Mouse (Mus musculus) 3T3-L1 (cell line): ENCODE data around the gene Acpp.
"Not testable (repeated sequence)": the region's sequence is repeated elsewhere in the genome, so short reads cannot be mapped to it uniquely, and the experiment has no call there.

Experiments
- DNase-seq: peaks from one replicate; pipeline ENCODE4 v3.0.0-alpha.2; 2015; ENCODE audit warnings: low read depth, low spot score

Gene Acpp

GRCm38 (mm10) chr9:104337183-104337931 lies at the start of gene Acpp:
Gene Acpp, minus strand, starts transcription at chr9:104337748.
- no peak for DNase-seq

GRCm38 (mm10) chr9:104382571-104383170 lies 45.1 kb upstream of the Acpp start:
- DNase-seq = no peak

- peak; percentile 74 for DNase-seq
Measured at GRCm38 (mm10) chr9:104379532-104380162, 42.1 kb upstream of the Acpp start.

- DNase-seq = peak; percentile 89
Measured at GRCm38 (mm10) chr9:104375573-104375972, 38.0 kb upstream of the Acpp start.

GRCm38 (mm10) chr9:104373253-104373652 lies 35.7 kb upstream of the Acpp start:
- peak; percentile 73 for DNase-seq

- peak; percentile 8 for DNase-seq
Measured at GRCm38 (mm10) chr9:104366983-104367382, 29.4 kb upstream of the Acpp start.

GRCm38 (mm10) chr9:104361951-104362350 lies 24.4 kb upstream of the Acpp start:
- not testable (repeated sequence) for DNase-seq

GRCm38 (mm10) chr9:104361073-104361891 lies 23.7 kb upstream of the Acpp start:
- no peak for DNase-seq

- DNase-seq = no peak
Measured at GRCm38 (mm10) chr9:104360389-104360788, 22.8 kb upstream of the Acpp start.

- no peak for DNase-seq
Measured at GRCm38 (mm10) chr9:104355521-104356270, 18.1 kb upstream of the Acpp start.

- DNase-seq = peak; percentile 31
Measured at GRCm38 (mm10) chr9:104344136-104344535, 6.6 kb upstream of the Acpp start.

- DNase-seq = no peak
Measured at GRCm38 (mm10) chr9:104339483-104339882, 1.9 kb upstream of the Acpp start.

GRCm38 (mm10) chr9:104338489-104339427 lies 1.2 kb upstream of the Acpp start:
- DNase-seq = no peak

GRCm38 (mm10) chr9:104331301-104331700 lies 6.2 kb downstream of the Acpp start:
- no peak for DNase-seq

GRCm38 (mm10) chr9:104328655-104329054 lies 8.9 kb downstream of the Acpp start:
- no peak for DNase-seq

- DNase-seq = peak; percentile 36
Measured at GRCm38 (mm10) chr9:104321519-104321918, 16.0 kb downstream of the Acpp start.

- no peak for DNase-seq
Measured at GRCm38 (mm10) chr9:104316351-104316750, 21.2 kb downstream of the Acpp start.

GRCm38 (mm10) chr9:104315499-104315898 lies 22.0 kb downstream of the Acpp start:
- peak; percentile 66 for DNase-seq

GRCm38 (mm10) chr9:104306734-104307133 lies 30.8 kb downstream of the Acpp start:
- DNase-seq = peak; percentile 86
